Mouse (Mus musculus) layer of hippocampus, adult 8-10 months (tissue): Measurements from ENCODE around the gene Cnot6. TPM values are rescaled to one million over a fixed set of nuclear protein-coding genes. Genes with fewer than 3 reads are reported as not detected.
A peak's percentile ranks its signal among the peaks of the same experiment; 100 is the strongest.

ENCODE experiments used
- DNase-seq, 2 experiments: peaks; one replicate each; pipeline ENCODE4 v3.0.0; 2022; ENCODE audit warnings: low spot score in 2 of 2
- total RNA-seq, 4 experiments: library from RNA; stranded (reverse); gene quantifications; 2 replicates each; pipeline ENCODE4 v1.2.4; 2022

Gene Cnot6
- total RNA-seq, 4 experiments from 2014 or later, result 39.8 to 53.9 (median 46.8) TPM

GRCm38 (mm10) chr11:49654651-49655050 lies 57.9 kb downstream of the Cnot6 start:
- no peak for DNase-seq

- DNase-seq, result no peak
These were observed 59.5 kb downstream of the Cnot6 start for GRCm38 (mm10) chr11:49653079-49653408.

- peak; percentile 54 to 86 for DNase-seq
These were observed 60.0 kb downstream of the Cnot6 start for GRCm38 (mm10) chr11:49652401-49653078.

- no peak for DNase-seq
These were observed 60.7 kb downstream of the Cnot6 start for GRCm38 (mm10) chr11:49651762-49652322.

GRCm38 (mm10) chr11:49650994-49651761 lies 61.3 kb downstream of the Cnot6 start:
- DNase-seq, result no peak

- DNase-seq, result no peak
These were observed 62.2 kb downstream of the Cnot6 start for GRCm38 (mm10) chr11:49650113-49650993.

GRCm38 (mm10) chr11:49645677-49646076 lies 66.8 kb downstream of the Cnot6 start:
- DNase-seq, result no peak

- no peak for DNase-seq
These were observed 76.1 kb downstream of the Cnot6 start for GRCm38 (mm10) chr11:49636449-49636848.

- no peak for DNase-seq
These were observed 76.9 kb downstream of the Cnot6 start for GRCm38 (mm10) chr11:49635671-49636070.

- DNase-seq, result no peak
These were observed 78.4 kb downstream of the Cnot6 start for GRCm38 (mm10) chr11:49634101-49634500.

- no peak for DNase-seq
These were observed 80.3 kb downstream of the Cnot6 start for GRCm38 (mm10) chr11:49632256-49632655.

- DNase-seq, result no peak
These were observed 81.4 kb downstream of the Cnot6 start for GRCm38 (mm10) chr11:49631154-49631553.

GRCm38 (mm10) chr11:49626748-49627147 lies 85.8 kb downstream of the Cnot6 start:
- DNase-seq, result no peak

- no peak for DNase-seq
These were observed 86.7 kb downstream of the Cnot6 start for GRCm38 (mm10) chr11:49625863-49626262.

- DNase-seq, result no peak
These were observed 88.4 kb downstream of the Cnot6 start for GRCm38 (mm10) chr11:49624156-49624555.

GRCm38 (mm10) chr11:49621953-49622352 lies 90.6 kb downstream of the Cnot6 start:
- no peak for DNase-seq

Other genes starting within 250 kb of the Cnot6 start
- not detected for gene Olfr1386, start 247.7 kb downstream of the Cnot6 start, total RNA-seq
- gene Olfr1385, start 223.7 kb downstream of the Cnot6 start, total RNA-seq, result under 1 TPM in 2 of 4 experiments, not detected in 2; 0.11 to 0.18 TPM
- not detected for gene Olfr1384, start 206.0 kb downstream of the Cnot6 start, total RNA-seq
- 1 to 10 TPM in 1 of 4 experiments, under 1 TPM in 1, not detected in 2; 0.56 to 1.2 TPM for gene Olfr1383, start 193.1 kb downstream of the Cnot6 start, total RNA-seq
- gene Olfr1382, start 184.5 kb downstream of the Cnot6 start, total RNA-seq, result not detected
- gene Olfr1381, start 169.3 kb downstream of the Cnot6 start, total RNA-seq, result not detected
- not detected for gene Olfr1380, start 155.8 kb downstream of the Cnot6 start, total RNA-seq
- gene Flt4, start 103.5 kb downstream of the Cnot6 start, total RNA-seq, result 1 to 10 TPM; 1.9 to 2.8 (median 2.3) TPM
- not detected for gene Scgb3a1, start 49.1 kb downstream of the Cnot6 start, total RNA-seq
- gene Gfpt2, start 81.5 kb upstream of the Cnot6 start, total RNA-seq, result 1 to 10 TPM; 4.2 to 8.5 (median 6.7) TPM
- gene Mapk9, start 134.0 kb upstream of the Cnot6 start, total RNA-seq, result 100 to 1,000 TPM; 143 to 179 (median 165) TPM
- 1 to 10 TPM; 2.4 to 3.6 (median 2.9) TPM for gene Rasgef1c, start 189.1 kb upstream of the Cnot6 start, total RNA-seq